Mouse (Mus musculus): ENCODE measurements around the gene Rcbtb2.

DNA sequence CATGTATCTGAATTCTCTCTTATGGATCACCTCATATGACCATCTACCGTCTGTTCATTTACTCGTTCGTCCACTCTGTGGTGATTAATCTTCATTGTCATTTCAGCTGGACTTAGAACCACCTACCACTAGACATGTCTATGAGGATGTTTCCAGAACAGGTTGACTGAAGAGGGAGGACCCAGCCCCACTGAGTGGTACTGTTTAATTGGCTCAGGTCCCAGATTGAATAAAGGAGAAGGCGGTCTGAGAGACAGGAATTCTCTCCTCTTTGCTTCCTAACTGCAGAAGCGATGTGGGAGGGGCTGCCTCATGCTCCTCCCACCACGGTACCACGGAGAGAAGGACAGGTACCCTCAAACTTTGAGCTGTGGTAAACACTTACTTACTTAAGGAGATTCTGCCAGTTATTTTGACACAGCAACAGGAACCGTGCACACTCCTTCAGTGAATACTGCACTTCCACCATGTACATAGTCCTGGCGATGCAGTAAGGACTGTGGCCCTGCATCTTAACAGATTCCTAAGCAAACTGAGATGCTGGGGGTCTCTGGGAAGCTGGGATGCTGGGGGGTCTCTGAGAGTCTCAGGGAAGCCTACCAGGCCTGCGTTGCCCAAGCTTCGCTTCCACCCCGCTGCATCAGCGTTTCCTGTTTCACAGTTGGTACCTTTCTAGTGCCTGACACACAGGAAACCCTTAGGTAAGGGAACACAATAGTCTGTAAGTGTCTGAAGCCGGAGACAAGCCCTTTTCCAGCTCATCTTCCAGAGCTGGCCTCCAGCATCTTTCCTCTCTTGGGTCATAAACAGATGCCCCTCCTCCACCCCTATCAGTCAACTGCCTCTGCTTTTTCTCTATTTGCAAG is 4.1 kb upstream of the Rcbtb2 start:
- TF ChIP-seq ZC3H11A (IDR thresholded peaks at IDR 0.05; ENCODE audit: low read depth, low read length) (no peak), USF2 (conservative IDR thresholded peaks at IDR 0.05; ENCODE audit: low read depth, low read length) (no peak), ZMIZ1 (IDR thresholded peaks at IDR 0.05; ENCODE audit: low read depth, low read length) (no peak), POLR2A (IDR thresholded peaks at IDR 0.05; ENCODE audit: low read depth, low read length) (no peak), USF1 (IDR thresholded peaks at IDR 0.05; ENCODE audit: low read depth, low read length) (no peak), BHLHE40 (IDR thresholded peaks at IDR 0.05; ENCODE audit: low read depth, low read length) (no peak), ETS1 (conservative IDR thresholded peaks at IDR 0.05; ENCODE audit: low read depth, low read length) (no peak)

Measured in CH12.LX (cell line).